Mouse (Mus musculus): ENCODE results near the gene Rpl12.

Gene Rpl12

DNA sequence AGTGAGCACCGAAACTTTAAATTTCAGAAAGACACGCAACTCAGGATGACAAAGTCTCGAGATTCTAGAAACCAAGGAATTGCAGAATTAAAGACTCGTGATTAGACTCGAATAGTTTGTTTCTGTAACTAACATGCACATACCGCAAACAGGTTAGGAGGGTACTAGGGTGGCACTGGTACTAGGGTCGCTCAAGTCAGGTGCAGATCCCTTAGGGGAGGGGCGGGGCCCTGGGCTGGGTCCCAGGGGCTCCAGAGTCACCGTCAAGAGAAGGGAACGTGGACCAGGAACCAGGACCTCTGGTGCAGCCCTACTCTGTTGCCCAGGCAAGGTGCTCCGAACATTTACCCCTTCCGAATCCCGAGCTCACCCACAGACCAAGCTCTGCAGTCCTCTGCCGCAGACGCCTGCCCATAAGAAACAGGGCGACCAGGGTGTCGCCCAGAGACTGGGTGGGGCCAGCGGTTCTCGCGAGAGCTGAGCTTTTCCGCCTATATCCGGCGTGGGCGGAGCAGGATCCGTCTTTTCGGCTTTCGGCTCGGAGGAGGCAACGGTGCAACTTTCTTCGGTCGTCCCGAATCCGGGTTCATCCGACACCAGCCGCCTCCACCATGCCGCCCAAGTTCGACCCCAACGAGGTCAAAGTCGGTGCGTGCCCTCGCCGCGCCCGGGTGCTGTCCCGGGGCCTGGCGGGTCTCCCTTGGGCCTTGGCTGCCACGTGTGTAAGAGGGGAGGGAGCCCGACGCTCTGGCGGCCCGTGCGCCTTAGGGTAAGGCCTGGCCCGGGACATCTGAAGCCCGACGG lies at the start of gene Rpl12, which contains the start of gene Lrsam1:
Gene Rpl12 (plus strand): TSS at position 368 of the 804 bp plus-strand sequence.
Gene Lrsam1 (minus strand): TSS at position 423 of the 804 bp plus-strand sequence.
- in situ Hi-C loops (cut with MboI, MseI) = loop anchor here (5.0 kb wide), 1 partner anchor 171 kb away; the partner anchor contains the start of gene Garnl3

DNA sequence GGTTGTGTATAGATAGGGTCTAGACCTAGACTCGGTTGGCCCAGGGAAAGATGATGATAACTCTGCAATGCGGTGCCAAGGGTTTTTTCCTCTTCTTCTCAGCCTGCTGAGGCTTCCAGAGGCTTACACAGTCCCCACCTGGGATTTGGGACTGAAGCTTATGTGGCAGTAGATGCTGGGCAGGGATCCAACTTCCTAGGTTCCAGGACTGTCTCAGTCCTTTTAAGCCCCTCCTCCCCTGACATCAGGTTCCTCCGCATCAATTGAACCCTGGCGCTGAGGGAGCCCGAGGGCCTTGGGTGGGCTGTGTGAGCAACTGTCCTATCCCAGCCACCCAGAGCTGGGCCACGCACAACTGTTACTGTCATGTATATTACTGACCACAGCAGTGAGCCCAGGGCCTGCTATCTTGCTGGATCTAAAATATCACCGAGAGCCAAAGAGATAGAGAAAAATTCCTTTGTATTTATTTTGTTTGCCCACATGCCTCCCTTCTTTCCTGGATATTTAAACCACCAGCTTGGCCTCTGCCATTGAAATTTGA lies 49.6 kb upstream of the Rpl12 start:
- in situ Hi-C loops (cut with MboI, MseI) = no loop called here

DNA sequence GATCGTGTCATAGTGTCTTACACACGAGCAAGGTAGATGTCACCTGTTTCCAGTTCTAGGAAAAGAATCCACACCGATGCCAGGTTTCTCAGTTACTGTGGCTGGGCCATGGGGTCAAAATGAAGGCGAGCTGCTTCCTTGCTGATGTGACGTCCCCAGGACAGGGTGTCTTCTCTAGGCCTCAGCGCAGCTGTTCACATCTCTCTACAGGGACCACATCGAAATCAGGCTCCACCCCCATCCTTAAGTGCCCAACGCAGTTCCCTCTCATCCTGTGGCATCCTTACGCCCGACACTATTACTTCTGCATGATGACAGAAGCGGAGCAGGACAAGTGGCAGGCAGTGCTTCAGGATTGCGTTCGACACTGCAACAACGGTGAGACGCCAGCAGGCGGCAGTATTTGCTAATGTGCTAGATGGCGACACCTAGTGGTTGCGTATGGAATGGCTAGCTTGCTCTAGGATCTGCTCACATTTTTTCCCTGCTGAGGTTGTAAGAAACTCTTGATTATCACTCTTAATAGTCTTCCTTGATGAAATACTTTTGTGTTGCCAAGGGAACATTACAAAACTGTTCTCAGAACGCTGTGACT lies 49.1 kb upstream of the Rpl12 start:
- in situ Hi-C loops (cut with MboI, MseI) = no loop called here

DNA sequence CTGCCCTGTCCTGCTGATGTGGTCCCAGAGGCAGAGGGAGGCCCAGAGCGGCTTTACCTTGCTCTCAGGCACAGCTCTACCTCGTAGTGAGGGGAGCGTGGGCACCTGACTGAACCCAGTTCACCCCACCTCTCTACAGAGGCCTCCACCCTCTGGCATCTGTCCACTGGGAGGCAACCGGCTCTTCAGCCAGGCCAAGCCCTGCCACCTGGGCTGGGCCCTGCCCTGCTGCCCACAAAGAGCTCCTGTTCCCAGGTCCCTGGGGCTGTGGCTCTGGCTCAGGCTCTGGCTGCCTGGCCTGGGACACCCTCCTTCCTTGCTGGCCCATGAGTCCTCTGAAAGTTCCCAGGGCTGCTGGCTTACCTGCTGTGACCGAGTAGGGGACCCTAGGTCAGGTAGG lies 47.0 kb upstream of the Rpl12 start:
- in situ Hi-C loops (cut with MboI, MseI) = no loop called here

DNA sequence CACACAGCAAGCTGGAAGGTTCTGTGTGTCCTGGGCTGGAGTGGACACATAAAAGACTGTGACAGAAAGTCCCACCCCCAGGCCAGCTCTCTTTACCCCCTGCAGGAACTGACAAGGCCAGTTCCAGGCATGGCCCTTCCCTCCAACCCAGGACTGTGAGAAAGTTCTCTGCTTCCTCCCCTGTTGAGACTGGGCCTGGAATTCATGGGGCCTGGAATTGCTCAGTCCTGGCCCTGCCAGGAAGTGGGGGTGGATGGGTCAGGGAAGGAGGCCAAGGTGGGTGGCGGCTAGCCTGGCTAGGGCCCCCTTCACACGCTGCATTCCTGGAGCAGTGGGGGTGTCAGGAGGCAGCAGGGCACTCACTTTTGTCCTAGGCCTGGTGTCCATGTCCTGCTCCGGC lies 46.5 kb upstream of the Rpl12 start:
- in situ Hi-C loops (cut with MboI, MseI) = no loop called here

DNA sequence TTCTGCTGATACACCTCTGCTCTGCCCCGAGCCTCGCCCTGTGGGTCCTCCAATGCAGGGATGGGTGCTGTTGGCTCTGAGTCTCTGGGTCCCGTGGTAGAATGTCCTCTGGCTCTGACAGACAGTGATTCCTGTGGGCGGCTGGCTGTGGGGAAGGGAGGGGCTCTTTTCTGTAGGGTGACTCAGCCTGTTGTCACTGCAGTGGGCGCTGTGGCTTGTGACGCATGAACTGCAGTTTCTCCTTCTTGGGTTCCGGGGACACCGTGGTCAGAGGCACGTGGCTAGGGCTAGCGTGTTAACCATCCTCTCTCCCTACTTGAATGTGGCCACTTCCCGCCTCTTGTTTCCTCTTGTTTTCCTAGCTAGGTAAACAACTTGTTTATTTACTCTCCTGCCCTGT lies 43.8 kb upstream of the Rpl12 start:
- in situ Hi-C loops (cut with MboI, MseI) = no loop called here

DNA sequence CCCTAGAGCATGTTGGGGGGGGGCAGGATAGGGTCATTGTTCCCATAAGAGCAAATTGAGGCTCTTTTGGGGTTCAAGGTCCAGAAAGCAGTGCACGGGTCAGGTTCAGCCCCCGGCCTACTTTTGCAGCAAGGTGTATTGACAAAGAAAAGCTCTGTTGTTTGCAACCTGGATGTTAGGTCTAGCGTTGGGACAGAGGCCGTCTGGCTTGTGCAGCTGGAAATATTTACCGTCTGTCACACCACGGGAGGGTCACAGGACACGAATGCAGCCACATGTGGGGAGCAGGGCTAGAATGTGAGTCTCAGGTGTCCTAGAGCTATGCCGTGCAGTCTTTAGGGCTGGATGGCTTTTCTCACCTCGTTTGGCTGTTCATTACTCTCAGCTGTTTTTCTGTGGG lies 43.0 kb upstream of the Rpl12 start:
- in situ Hi-C loops (cut with MboI, MseI) = no loop called here

DNA sequence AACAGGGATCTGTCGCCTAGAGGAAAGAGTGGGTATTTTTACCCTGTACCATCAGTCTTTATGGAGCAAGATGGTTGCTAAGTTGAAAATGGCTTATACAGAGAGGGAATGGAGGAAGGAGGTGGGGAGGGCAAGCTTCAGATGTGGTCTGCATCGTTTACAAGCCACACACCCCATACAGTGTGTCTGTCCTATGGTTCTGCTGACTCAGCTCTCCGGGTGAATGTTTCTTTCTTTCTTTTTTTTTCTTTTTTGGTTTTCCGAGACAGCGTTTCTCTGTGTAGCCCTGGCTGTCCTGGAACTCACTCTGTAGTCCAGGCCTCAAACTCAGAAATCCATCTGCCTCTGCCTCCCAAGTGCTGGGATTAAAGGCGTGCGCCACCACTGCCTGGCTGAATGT lies 40.1 kb upstream of the Rpl12 start:
- in situ Hi-C loops (cut with MboI, MseI) = loop anchor here (5.0 kb wide), 1 partner anchor 34 kb away; no protein-coding TSS in a partner anchor

DNA sequence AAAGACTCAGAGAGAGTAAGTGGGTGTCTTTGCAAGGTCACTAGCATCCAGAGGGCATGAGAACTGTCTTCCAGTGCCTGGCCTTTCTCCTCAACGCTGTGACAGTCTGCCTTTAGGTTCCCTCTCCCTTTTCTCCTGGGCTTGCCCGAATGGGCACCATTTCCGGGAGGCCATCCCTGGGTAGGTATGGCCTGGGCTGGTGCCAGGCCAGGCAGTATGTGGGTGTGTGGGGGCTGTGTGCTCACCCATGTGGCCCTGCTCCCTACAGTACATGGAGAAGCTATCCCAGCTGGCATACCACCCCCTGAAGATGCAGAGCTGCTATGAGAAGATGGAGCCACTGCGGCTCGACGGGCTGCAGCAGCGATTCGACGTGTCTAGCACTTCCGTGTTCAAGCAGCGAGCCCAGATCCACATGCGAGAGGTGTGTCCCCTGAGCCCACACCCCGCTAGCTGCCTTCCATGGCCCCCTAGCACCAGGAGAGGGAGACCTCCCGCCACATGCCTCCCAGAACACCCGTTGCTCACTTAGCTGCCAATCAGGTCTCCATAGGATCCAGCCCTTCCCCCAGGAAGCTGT lies 39.5 kb upstream of the Rpl12 start:
- in situ Hi-C loops (cut with MboI, MseI) = loop anchor here (5.0 kb wide), 1 partner anchor 35 kb away; no protein-coding TSS in a partner anchor

DNA sequence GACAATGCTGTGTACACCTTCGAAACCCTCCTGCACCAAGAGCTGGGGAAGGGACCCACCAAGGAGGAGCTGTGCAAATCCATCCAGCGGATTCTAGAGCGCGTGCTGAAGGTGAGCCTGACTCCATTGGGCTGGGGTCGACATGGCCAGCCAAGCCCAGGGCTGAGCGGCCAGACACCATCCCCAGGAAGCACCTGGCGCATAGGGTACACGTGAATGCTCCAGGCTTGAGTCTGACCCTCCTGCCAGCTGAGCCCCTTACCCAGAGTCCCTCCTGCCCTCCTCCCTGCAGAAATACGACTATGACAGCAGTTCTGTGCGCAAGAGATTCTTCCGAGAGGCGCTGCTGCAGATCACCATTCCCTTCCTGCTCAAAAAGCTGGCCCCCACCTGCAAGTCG lies 38.8 kb upstream of the Rpl12 start:
- in situ Hi-C loops (cut with MboI, MseI) = loop anchor here (5.0 kb wide), 1 partner anchor 35 kb away; no protein-coding TSS in a partner anchor

DNA sequence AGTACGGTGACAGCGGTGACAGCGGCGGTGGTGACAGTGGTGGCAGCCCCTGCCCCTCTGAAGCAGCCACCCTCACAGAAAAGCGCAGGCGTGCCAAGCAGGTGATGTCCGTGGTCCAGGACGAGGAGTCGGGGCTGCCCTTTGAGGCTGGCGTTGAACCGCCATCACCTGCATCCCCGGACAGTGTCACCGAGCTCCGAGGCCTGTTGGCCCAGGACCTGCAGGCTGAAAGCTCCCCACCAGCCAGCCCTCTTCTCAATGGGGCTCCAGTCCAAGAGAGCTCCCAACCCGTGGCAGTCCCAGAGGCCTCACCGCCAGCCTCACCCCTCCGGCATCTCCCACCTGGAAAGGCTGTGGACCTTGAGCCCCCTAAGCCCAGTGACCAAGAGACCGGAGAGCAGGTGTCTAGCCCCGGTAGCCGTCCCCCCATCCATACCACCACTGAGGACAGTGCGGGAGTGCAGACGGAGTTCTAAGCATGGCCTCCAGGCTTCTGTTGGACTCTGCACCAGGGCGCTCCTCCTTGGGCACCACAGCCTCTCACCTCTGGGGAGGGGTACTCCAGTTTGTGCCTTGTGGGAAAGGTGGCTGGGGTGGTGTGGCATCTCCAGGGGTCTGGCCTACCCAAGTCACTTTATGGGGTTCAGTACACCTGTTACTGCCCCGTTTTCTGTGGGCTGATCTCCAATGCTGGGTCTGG lies 37.7 kb upstream of the Rpl12 start:
- in situ Hi-C loops (cut with MboI, MseI) = loop anchor here (5.0 kb wide), 1 partner anchor 36 kb away; no protein-coding TSS in a partner anchor

DNA sequence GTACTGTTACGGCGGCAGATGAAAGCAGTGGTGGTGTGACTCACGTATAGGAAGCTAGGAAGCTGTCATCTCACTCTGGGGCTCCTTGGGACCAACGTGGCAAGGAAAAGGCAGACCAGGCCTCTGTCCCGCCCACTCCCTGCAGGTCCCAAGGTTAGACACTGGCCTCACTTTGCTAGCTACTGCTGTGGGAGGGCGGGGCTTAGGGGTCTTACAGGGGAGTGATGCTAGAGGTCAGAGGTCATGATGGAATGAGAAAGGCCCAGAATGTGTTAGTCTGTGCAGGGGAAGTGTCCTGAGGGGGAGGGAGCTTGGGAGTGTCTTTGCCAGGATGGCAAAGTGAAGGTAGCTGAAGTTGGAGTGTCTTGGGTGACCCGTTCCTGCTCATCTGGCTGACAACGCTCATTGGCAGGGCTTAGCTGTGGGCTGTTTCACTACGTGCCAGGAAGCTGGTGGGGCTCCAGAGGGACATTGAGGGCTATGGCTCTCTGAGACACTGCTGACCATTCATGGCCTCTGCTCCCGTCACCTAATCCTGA lies 37.0 kb upstream of the Rpl12 start:
- in situ Hi-C loops (cut with MboI, MseI) = loop anchor here (5.0 kb wide), 1 partner anchor 37 kb away; no protein-coding TSS in a partner anchor

DNA sequence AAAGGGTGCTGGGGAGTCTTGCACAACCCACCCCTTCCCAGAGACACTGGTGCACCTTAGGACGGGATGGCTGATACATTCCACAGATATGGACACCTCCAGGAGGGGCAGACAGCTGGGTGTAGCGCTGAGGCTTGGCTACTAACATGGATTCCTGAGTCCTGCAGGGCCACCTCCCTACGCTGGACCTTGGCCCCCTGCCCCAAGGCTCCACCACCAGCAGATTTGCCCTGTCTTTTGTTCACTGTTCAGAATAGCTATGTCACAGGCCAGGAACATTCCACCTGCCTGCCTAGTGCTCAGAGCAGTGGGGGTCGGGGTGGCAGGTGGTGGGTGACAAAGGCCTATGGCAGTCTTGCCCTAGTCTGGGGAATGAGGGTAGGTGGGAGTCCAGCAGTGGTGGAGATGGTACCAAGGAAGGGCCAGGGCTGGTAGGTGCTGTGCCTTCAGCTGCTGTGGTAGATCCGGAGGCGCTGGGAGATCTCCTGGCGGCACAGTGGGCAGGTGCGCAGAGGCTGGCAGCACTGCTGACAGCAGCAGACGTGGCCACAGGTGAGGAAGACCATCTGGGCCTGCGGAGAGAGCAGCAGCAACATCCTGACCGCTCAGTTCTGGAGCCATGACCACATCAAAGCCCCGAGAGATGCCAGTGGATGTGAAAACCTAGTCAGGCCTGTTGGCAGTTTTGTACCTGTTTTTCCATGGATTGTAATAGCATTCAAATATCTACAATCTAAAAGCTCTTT lies 34.9 kb upstream of the Rpl12 start:
- in situ Hi-C loops (cut with MboI, MseI) = no loop called here

DNA sequence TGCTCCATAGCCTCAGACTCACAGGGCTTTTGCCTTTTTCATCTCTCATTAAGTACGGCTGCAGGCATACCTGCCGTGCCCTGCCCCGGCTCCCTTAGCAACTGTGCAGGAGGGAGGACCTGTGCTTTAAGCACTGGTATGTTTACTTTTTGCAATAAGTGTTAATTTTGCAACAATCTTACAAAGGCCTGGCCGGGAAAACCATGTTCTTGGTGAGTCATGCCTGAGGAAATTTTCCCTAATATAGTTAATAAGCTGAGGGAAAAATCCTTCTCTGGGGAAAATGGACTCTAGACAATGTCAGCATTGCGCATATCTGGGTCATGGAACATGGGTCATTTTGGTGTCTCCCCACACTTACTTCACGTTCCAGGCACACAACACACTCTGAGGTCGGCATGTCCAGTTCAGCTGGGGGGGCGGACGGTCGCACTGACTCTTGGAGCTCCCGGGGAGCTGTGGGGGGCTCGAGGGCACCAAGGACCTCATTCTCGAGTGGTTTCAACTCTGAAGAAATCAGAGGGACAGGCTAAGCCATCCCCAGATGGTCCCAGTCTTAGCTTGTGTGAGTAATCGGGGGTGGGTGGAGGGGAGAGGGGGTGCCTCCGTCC lies 33.6 kb upstream of the Rpl12 start:
- in situ Hi-C loops (cut with MboI, MseI) = no loop called here

DNA sequence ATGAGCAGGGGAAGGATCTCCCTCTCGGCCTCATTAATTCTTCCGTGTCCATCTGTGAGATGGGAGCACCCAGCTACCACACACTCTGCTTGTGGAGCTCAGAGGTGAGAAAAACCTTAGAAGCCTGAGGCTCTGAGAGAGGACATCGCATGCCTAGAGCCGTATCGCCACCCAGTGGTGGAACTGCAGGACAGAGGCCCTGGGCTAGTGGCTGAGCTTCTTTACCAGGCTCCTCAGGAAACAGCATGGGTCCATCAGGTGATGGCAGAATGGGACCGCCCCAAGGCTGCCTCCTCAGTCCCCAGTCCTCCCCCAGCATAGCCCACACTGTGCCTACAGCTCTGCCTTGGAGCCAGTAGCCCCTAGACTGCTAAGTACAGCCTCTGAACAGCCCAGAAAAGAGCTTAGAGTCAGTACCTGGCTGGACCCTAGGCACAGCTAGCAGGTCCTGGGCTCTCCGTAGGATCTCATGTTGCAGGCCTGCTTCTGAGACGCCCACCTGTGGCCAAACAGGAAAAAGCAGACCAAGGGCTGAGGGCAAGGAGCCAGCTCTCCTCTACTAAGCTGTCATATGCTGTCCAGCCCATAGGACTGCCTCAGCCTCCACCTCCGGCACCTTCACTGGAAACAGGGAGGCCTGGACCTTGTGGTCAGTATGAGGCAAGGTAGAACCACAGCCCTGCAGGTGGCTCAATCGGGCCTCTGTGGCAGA lies 33.0 kb upstream of the Rpl12 start:
- in situ Hi-C loops (cut with MboI, MseI) = no loop called here

DNA sequence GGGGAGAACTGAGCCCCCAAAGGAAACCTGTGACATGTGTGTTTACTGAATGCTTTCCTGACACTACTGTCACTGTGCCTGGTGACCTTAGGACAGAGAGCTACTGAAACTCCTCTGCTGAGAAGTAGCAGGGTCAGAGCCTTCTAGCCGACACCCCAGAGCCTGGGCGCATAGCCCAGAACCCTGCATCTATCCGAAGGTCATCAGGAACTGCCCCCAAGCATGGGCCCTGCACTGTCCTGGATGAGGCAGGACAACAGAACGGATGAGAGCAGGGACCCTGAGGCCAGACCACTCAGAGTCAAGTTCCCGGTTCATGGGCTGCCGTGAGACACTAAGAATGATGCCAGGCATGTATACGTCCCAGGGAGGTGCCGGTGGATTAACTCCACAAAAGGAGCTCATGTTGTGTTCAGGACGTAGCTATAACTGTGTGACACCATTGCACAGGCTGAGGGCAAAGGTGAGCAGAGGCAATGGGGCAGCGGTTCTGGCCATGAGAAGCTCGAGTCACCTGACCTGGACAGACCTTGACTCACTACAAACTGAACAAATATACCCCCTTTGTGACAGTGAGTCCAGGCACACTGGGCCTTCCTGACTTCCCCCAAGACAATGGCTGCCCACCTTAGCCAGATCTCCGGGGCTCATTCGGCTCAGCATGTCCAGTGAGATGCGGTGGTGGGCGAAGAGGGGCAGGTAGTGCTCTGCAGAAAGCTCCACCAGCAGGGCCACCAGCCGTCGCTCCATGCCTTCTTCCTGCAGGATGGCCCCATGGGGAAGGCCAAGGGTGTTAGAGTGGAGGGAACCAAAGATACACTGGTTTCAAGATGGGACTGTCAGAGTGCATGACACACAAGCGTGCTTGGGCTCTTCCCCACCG lies 32.2 kb upstream of the Rpl12 start:
- in situ Hi-C loops (cut with MboI, MseI) = no loop called here

DNA sequence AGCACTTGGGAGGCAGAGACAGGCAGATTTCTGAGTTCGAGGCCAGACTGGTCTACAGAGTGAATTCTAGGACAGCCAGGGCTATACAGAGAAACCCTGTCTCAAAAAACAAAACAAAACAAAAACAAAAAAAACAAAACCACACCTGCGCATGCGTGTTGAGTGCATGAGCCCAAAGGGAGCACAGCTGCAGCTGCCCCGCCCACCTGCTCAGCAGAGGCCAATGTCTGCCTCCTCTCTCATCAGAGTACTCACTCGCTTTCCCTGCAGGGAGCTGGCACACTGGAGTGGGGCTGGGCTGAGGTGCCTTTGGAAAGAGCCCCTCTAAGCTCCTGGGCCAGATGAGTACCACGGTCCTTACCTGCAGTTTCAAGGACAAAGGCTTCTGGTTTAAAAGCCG lies 29.6 kb upstream of the Rpl12 start:
- in situ Hi-C loops (cut with MboI, MseI) = no loop called here

DNA sequence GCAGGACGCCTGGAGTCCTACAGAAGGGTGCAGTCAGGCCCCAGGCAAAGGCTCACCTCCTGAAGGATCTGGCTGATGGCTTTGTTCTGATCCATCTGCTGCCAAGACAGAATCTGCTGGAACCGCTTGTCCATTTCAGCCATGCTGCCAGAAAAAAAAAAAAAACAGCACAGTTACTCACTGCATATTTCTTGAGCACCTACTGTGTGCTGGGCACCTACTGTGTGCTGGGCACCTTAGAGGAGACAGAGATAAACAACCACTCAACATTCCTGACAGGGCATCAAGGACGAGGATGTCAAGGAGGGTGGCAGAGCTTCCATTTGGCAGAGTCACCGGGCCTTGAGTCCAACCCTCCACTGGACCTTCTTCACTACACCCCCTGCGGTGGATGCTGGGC lies 22.6 kb upstream of the Rpl12 start:
- in situ Hi-C loops (cut with MboI, MseI) = no loop called here

DNA sequence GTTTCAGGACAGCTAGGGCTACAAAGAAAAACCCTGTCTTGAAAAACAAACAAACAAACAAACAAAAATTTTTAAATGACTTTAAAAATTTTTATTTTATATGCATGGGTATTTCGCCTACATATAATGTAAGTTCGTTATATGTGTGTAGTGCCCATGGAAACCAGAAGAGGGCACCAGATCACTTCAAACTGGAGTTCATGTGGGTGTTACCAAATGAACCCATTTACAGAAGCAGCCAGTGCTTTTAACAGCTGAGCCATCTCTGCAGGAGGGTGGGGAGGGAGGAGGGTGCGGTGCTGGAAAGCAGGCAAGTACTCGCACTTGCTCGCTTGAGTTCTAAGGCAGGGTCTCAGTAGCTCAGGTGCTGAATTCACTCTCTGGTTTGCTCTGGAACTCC lies 21.9 kb upstream of the Rpl12 start:
- in situ Hi-C loops (cut with MboI, MseI) = no loop called here
